Mouse (Mus musculus) brain, embryonic 14.5 days (tissue): ENCODE results near the gene Zmym6.

Experiments used
- CTCF ChIP-seq: fragments of 200-500 bp; IDR thresholded peaks from 2 replicates; pipeline ENCODE4 v1.5.1; 2012; ENCODE audit warnings: inconsistent platforms, mild to moderate bottlenecking, moderate library complexity, borderline replicate concordance; ENCODE audit not compliant: insufficient read depth, insufficient read length; ENCODE audit errors: extremely low read depth
- POLR2A ChIP-seq: fragments of 200-500 bp; IDR thresholded peaks from 2 replicates; pipeline ENCODE4 v1.6.1; 2012; ENCODE audit warnings: mild to moderate bottlenecking, inconsistent platforms, borderline replicate concordance; ENCODE audit not compliant: poor library complexity, insufficient read depth, insufficient read length, severe bottlenecking; ENCODE audit errors: extremely low read depth

GRCm38 (mm10) chr4:127134687-127135086, 57.5 kb downstream of the Zmym6 start:
- TF ChIP-seq CTCF (no peak), POLR2A (no peak)
